Mouse (Mus musculus): ENCODE results near the gene Gm14305. TPM values are rescaled to one million over a fixed set of nuclear protein-coding genes. Genes with fewer than 3 reads are reported as not detected.
"Not testable (repeated sequence)": the region's sequence is repeated elsewhere in the genome, so short reads cannot be mapped to it uniquely, and the experiment has no call there.

The Gm14305 gene
- 10 to 100 TPM; 29.4 to 31.4 TPM for total RNA-seq (2021)

DNA sequence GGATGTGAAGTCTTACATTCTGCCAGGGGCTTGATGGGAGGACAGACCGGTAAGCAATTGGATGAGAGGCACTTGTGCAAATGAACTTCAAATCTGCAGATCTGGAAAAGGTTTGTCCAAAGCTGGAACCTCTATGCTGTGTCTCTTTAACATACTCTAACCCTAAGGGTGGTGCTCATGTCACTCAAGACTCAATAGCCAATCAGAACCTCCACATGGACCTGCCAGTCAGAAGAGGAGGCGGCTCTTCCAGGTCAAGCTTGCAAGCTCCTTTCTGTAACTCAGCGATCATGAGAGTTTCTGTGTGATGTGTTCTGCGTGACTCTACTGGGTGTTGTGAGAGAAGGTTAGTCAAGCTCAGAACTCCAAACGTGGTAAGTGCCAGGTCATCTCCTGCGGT lies at the start of gene Gm14305:
TSS of gene Gm14305 (plus strand) at position 278 of the 400 bp plus-strand sequence.
- intact Hi-C loops (cut with DNase I): not testable (repeated sequence)
- DNase-seq (ENCODE audit: extremely low spot score in 1 of 2, low spot score in 2 of 2): peak in 1 of 2 experiments; percentile 1

DNA sequence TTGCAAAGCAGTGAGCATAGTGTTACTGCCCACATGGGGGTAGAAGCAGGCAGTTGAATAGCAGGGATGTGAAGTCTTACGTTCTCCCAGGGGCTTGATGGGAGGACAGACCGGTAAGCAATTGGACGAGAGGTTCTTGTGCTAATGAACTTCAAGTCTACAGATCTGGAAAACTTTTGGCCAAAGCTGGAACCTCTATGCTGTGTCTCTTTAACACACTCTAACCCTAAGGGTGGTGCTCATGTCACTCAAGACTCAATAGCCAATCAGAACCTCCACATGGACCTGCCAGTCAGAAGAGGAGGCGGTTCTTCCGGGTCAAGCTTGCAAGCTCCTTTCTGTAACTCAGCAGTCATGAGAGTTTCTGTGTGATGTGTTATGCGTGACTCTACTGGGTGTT lies 37.9 kb upstream of the Gm14305 start, which contains the start of gene Zfp973:
TSS of gene Zfp973 (plus strand) at position 301 of the 400 bp plus-strand sequence.
- DNase-seq (ENCODE audit: extremely low spot score in 1 of 2, low spot score in 2 of 2); intact Hi-C loops (cut with DNase I): not testable (repeated sequence)

Other genes with a start within 250 kb of the Gm14305 start
- gene Gm14434, start 221.5 kb upstream of the Gm14305 start, total RNA-seq (2021): not detected
- not detected for gene Zfp967, start 187.3 kb upstream of the Gm14305 start, total RNA-seq (2021)
- 1 to 10 TPM; 3.2 to 4.0 TPM for gene Gm14308, start 72.0 kb upstream of the Gm14305 start, total RNA-seq (2021)
- gene Zfp973, start 37.8 kb upstream of the Gm14305 start, total RNA-seq (2021): 10 to 100 TPM; 12.7 to 12.9 TPM
- 10 to 100 TPM; 13.4 to 14.8 TPM for gene Gm14295, start 90.3 kb downstream of the Gm14305 start, total RNA-seq (2021)
- gene Gm14408, start 122.8 kb downstream of the Gm14305 start, total RNA-seq (2021): not detected
- gene Gm14296, start 219.5 kb downstream of the Gm14305 start, total RNA-seq (2021): 10 to 100 TPM; 16.9 to 21.2 TPM